Mouse (Mus musculus) kidney, embryonic 15.5 days (tissue): ENCODE data around the gene Ampd2. TPM values are rescaled to one million over a fixed set of nuclear protein-coding genes. Genes with fewer than 3 reads are reported as not detected.

Experiments used
- ATAC-seq: fragments of 200-750 bp; cut with Nextera tagmentation; replicated peaks from 2 replicates; pipeline ENCODE4 v1.8.0; 2017; ENCODE audit warnings: moderate TSS enrichment; ENCODE audit not compliant: low FRiP score
- H3K27ac ChIP-seq: fragments of 300-500 bp; sonication (generic); 2 replicates; pipeline ENCODE4 v1.5.1; 2015; ENCODE audit warnings: mild to moderate bottlenecking, inconsistent platforms
- H3K27me3 ChIP-seq: fragments of 300-500 bp; sonication (generic); 2 replicates; pipeline ENCODE4 v1.6.1; 2015; ENCODE audit warnings: inconsistent platforms
- H3K36me3 ChIP-seq: fragments of 300-500 bp; sonication (generic); 2 replicates; pipeline ENCODE4 v1.6.1; 2015; ENCODE audit warnings: inconsistent platforms
- H3K4me1 ChIP-seq: fragments of 300-500 bp; sonication (generic); 2 replicates; pipeline ENCODE4 v1.6.1; 2015; ENCODE audit warnings: inconsistent platforms
- H3K4me2 ChIP-seq: fragments of 300-500 bp; sonication (generic); 2 replicates; pipeline ENCODE4 v1.6.1; 2015; ENCODE audit warnings: moderate library complexity, mild to moderate bottlenecking, inconsistent platforms
- H3K4me3 ChIP-seq: fragments of 300-500 bp; sonication (generic); replicated peaks from 2 replicates; pipeline ENCODE4 v1.5.1; 2015; ENCODE audit warnings: mild to moderate bottlenecking, inconsistent platforms
- H3K9ac ChIP-seq: fragments of 300-500 bp; sonication (generic); 2 replicates; pipeline ENCODE4 v1.6.1; 2015; ENCODE audit warnings: mild to moderate bottlenecking, inconsistent platforms
- H3K9me3 ChIP-seq: fragments of 300-500 bp; sonication (generic); replicated peaks from 2 replicates; pipeline ENCODE4 v1.6.1; 2016; ENCODE audit warnings: inconsistent platforms
- WGBS: fragments of 180-500 bp; shearing (Covaris S2); methylation state at CpG from one replicate; pipeline ENCODE4 v1.1.7; 2015; ENCODE audit warnings: mixed read lengths; 5-methylcytosine and 5-hydroxymethylcytosine counted together
- polyA plus RNA-seq: library from polyadenylated mRNA; unstranded; fragments of >200 nt; fragmentation: Nextera tagmentation; extraction: Ambion mirVana; gene quantifications from 2 replicates; pipeline ENCODE4 v1.2.1, GENCODE M21; 2015

Ampd2 gene
- polyA plus RNA-seq, 1 experiment from 2014 or later: 66.2 TPM

- Histone ChIP-seq H3K4me1 (0 out of 2 replicates have a peak, but pooled peaks cover 8% of the 10 kb centered on the region), H3K4me3 (no peak overlapping the region), H3K27ac (no peak overlapping the region), H3K9me3 (no peaks in the 10 kb centered on the region), H3K9ac (no peak overlapping the region), H3K4me2 (no peak overlapping the region), H3K36me3 (no peaks in the 10 kb centered on the region), H3K27me3 (no peaks in the 10 kb centered on the region)
- no peak for ATAC-seq
- 41% methylated on average over 4 of the region's 4 CpGs for WGBS
These were observed 61.1 kb downstream of the Ampd2 start for GRCm38 (mm10) chr3:108025318-108025717.

Other genes with a start within 250 kb of the Ampd2 start
- gene Eps8l3, start 209.4 kb downstream of the Ampd2 start, polyA plus RNA-seq: 0.73 TPM in 1 of 2 replicates, not detected in the other
- 162 and 169 TPM in 2 replicates for gene Gstm5, start 190.8 kb downstream of the Ampd2 start, polyA plus RNA-seq
- 16.6 and 21.3 TPM in 2 replicates for gene Gstm7, start 154.8 kb downstream of the Ampd2 start, polyA plus RNA-seq
- gene Gstm6, start 142.9 kb downstream of the Ampd2 start, polyA plus RNA-seq: 7.5 and 8.4 TPM in 2 replicates
- 0.26 and 0.66 TPM in 2 replicates for gene Gstm3, start 117.4 kb downstream of the Ampd2 start, polyA plus RNA-seq
- gene Gstm2, start 100.2 kb downstream of the Ampd2 start, polyA plus RNA-seq: 93.9 and 101 TPM in 2 replicates
- gene Gstm1, start 68.7 kb downstream of the Ampd2 start, polyA plus RNA-seq: 75.6 and 93.6 TPM in 2 replicates
- 15.9 and 18.8 TPM in 2 replicates for gene Gstm4, start 41.8 kb downstream of the Ampd2 start, polyA plus RNA-seq
- gene Gnat2, start 6.1 kb upstream of the Ampd2 start, polyA plus RNA-seq: 0.68 and 1.9 TPM in 2 replicates
- 176 TPM in 2 replicates for gene Gnai3, start 59.5 kb upstream of the Ampd2 start, polyA plus RNA-seq
- gene Gpr61, start 68.2 kb upstream of the Ampd2 start, polyA plus RNA-seq: 0.05 and 0.08 TPM in 2 replicates
- 4.6 and 6.3 TPM in 2 replicates for gene Amigo1, start 99.7 kb upstream of the Ampd2 start, polyA plus RNA-seq
- 3.8 TPM in 2 replicates for gene Cyb561d1, start 114.6 kb upstream of the Ampd2 start, polyA plus RNA-seq
- gene Atxn7l2, start 124.3 kb upstream of the Ampd2 start, polyA plus RNA-seq: 18.1 and 20.3 TPM in 2 replicates
- 4.4 and 4.9 TPM in 2 replicates for gene Sypl2, start 140.0 kb upstream of the Ampd2 start, polyA plus RNA-seq
- 296 and 312 TPM in 2 replicates for gene Psma5, start 170.3 kb upstream of the Ampd2 start, polyA plus RNA-seq
- 12.1 and 13.1 TPM in 2 replicates for gene Sort1, start 197.4 kb upstream of the Ampd2 start, polyA plus RNA-seq